ENCODE assay signal across 20 mouse cellular contexts in the genomic region with DNA sequence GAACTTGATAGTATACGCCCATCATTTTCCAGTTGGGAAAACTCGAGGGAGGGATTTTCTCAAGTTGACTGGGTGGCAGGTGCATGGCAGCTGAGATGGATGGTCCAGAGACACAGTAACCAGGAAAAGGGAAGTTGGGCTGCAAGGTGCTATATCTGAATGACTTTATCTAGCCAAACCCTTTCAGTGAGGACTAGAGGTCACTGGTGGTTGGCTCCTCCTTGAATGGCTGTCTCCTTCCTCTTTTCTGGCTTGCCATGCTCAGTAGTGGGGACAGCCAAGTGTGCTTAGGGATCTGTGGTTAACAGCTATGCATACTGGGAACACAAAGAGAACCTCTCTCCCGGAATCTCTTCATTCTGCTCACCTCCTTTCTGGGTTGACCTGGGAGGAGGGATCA.
DNase-seq lines count a peak whose midpoint lies in the region; ATAC-seq and TF ChIP-seq lines count a peak whose summit lies in the region.
"Had no signal": no experiment of that assay in that cellular context is flagged by ENCODE, and none has a peak within 500 bp of the region (broad histone marks: within the 10 kb centered on the region; RNA-seq: fewer than 3 reads in every experiment).

No protein-coding gene starts in this region.

- in situ Hi-C loops in CH12.LX (cut with MboI; ENCODE audit: low pct_ligation_motif_present, low pct_unique_long_range_greater_than_20kb, low sequenced_read_pairs): no loop called here

- no peak overlapping the region for H3K4me3 ChIP-seq in CH12.LX (replicated peaks in 1 of 3; ENCODE audit: low read depth in 2 of 3, low read length in 2 of 3, poor library complexity in 1 of 3)
- no peak overlapping the region for H3K4me3 ChIP-seq in forebrain, postnatal 0 days (ENCODE audit: low read depth, low read length)
- no peak overlapping the region for H3K4me3 ChIP-seq in midbrain, embryonic 10.5 days
- H3K4me3 ChIP-seq: embryonic facial prominence, embryonic 13.5 days; forebrain, embryonic 12.5 days; gastrocnemius, adult 2 months; heart, embryonic 10.5 days; hindbrain, embryonic 10.5 days; hindbrain, embryonic 15.5 days had no signal

- no peak for TF ChIP-seq POLR2A in CH12.LX (IDR thresholded peaks at IDR 0.05; ENCODE audit: low read depth, low read length)

- peaks cover 29 to 44% of the 10 kb centered on the region in 2 experiments for H3K4me1 ChIP-seq in CH12.LX (ENCODE audit: control insufficient read depth in 1 of 2, insufficient read depth in 2 of 2)
- peaks cover 8% of the 10 kb centered on the region for H3K4me1 ChIP-seq in forebrain, postnatal 0 days (ENCODE audit: insufficient read depth)
- H3K4me1 ChIP-seq in midbrain, embryonic 10.5 days: peaks cover 34% of the 10 kb centered on the region
- H3K4me1 ChIP-seq: heart, embryonic 10.5 days had no signal

- TF ChIP-seq RAD21 in CH12.LX (IDR thresholded peaks at IDR 0.05; ENCODE audit: low read depth, low read length): no peak

- 72% methylated on average over 3 of the region's 3 CpGs for WGBS in forebrain, postnatal 0 days
- WGBS in midbrain, embryonic 10.5 days: 80% methylated on average over 3 of the region's 3 CpGs

- H3K36me3 ChIP-seq in CH12.LX (replicated peaks in 1 of 2; ENCODE audit: control insufficient read depth in 1 of 2, insufficient read depth in 1 of 2, low read length in 1 of 2): no peaks in the 10 kb centered on the region
- H3K36me3 ChIP-seq in forebrain, postnatal 0 days (ENCODE audit: insufficient read depth): no peaks in the 10 kb centered on the region
- peaks cover 76% of the 10 kb centered on the region for H3K36me3 ChIP-seq in midbrain, embryonic 10.5 days
- H3K36me3 ChIP-seq: embryonic facial prominence, embryonic 13.5 days; heart, embryonic 10.5 days; hindbrain, embryonic 15.5 days had no signal

- 0 out of 2 replicates have a peak, but pooled peaks have one; percentile 10 for TF ChIP-seq EP300 in CH12.LX (IDR thresholded peaks at IDR 0.05; ENCODE audit: low read length)

- peak; percentile 54 for DNase-seq in CH12.LX (ENCODE audit: extremely low read depth)
- DNase-seq in forebrain, postnatal 0 days: no peak
- no peak for DNase-seq in frontal cortex, postnatal 10 days (ENCODE audit: low spot score in 2 of 2)
- no peak for DNase-seq in midbrain, embryonic 10.5 days (ENCODE audit: low spot score)
- no peak for DNase-seq in urinary bladder, postnatal 4 days (ENCODE audit: low spot score in 2 of 2)
- DNase-seq: adrenal gland, postnatal 10 days; cerebellum, adult 9-10 months; gastrocnemius, adult 2 months; gastrocnemius, postnatal 36 days; heart, adult 18-20 months; heart, postnatal 10 days had no signal

- H3K9me3 ChIP-seq in CH12.LX (replicated peaks; ENCODE audit: low read length): no peaks in the 10 kb centered on the region
- H3K9me3 ChIP-seq in forebrain, postnatal 0 days (ENCODE audit: low read length): no peaks in the 10 kb centered on the region
- H3K9me3 ChIP-seq in midbrain, embryonic 10.5 days (replicated peaks): no peaks in the 10 kb centered on the region
- H3K9me3 ChIP-seq: embryonic facial prominence, embryonic 13.5 days; forebrain, embryonic 12.5 days; heart, embryonic 10.5 days; hindbrain, embryonic 10.5 days; hindbrain, embryonic 15.5 days had no signal

- no peaks in the 10 kb centered on the region for H3K79me2 ChIP-seq in CH12.LX (replicated peaks; ENCODE audit: control insufficient read depth, extremely low read depth, insufficient read depth, poor library complexity, severe bottlenecking)

- no peak overlapping the region for H3K27ac ChIP-seq in CH12.LX (ENCODE audit: insufficient read depth, low read depth)
- H3K27ac ChIP-seq in forebrain, postnatal 0 days (ENCODE audit: low read depth, low read length): no peak overlapping the region
- no peak overlapping the region for H3K27ac ChIP-seq in midbrain, embryonic 10.5 days (replicated peaks)
- H3K27ac ChIP-seq: embryonic facial prominence, embryonic 13.5 days; forebrain, embryonic 12.5 days; gastrocnemius, adult 2 months; heart, embryonic 10.5 days; hindbrain, embryonic 10.5 days; hindbrain, embryonic 15.5 days had no signal

- dilution Hi-C loops in CH12.LX (cut with MboI; ENCODE audit: extremely low pct_ligation_motif_present, extremely low pct_unique_long_range_greater_than_20kb, low sequenced_read_pairs): no loop called here

- peak; percentile 82 for ATAC-seq in common myeloid progenitor, adult 5-6 weeks (replicated peaks; ENCODE audit: low read depth, poor library complexity, severe bottlenecking)
- peak; percentile 81 for ATAC-seq in megakaryocyte progenitor cell, adult 5-6 weeks (replicated peaks; ENCODE audit: poor library complexity)
- ATAC-seq in forebrain, postnatal 0 days: no peak
- ATAC-seq: forebrain, embryonic 16.5 days; intestine, embryonic 16.5 days had no signal

- H3K4me2 ChIP-seq in CH12.LX (ENCODE audit: insufficient read depth, low read depth, poor library complexity, severe bottlenecking): no peak overlapping the region
- no peak overlapping the region for H3K4me2 ChIP-seq in forebrain, postnatal 0 days (ENCODE audit: low read depth)
- H3K4me2 ChIP-seq: embryonic facial prominence, embryonic 13.5 days; forebrain, embryonic 12.5 days; hindbrain, embryonic 15.5 days had no signal

- no peak overlapping the region for H3K9ac ChIP-seq in CH12.LX (ENCODE audit: insufficient read depth, low read depth)
- H3K9ac ChIP-seq in forebrain, postnatal 0 days: no peak overlapping the region
- H3K9ac ChIP-seq: embryonic facial prominence, embryonic 13.5 days; forebrain, embryonic 12.5 days; hindbrain, embryonic 15.5 days had no signal

- peaks cover 1% of the 10 kb centered on the region for H3K27me3 ChIP-seq in CH12.LX (replicated peaks)
- no peaks in the 10 kb centered on the region for H3K27me3 ChIP-seq in forebrain, postnatal 0 days (ENCODE audit: insufficient read depth, low read length)
- no peaks in the 10 kb centered on the region for H3K27me3 ChIP-seq in midbrain, embryonic 10.5 days (ENCODE audit: low read depth, poor library complexity, severe bottlenecking)
- H3K27me3 ChIP-seq: embryonic facial prominence, embryonic 13.5 days; hindbrain, embryonic 15.5 days had no signal

- TF ChIP-seq CTCF in CH12.LX (conservative IDR thresholded peaks at IDR 0.05 in 1 of 2, IDR thresholded peaks at IDR 0.05 in 1 of 2; ENCODE audit: low read depth in 2 of 2, low read length in 2 of 2): no peak
- no peak for TF ChIP-seq CTCF in forebrain, postnatal 0 days (IDR thresholded peaks at IDR 0.05; ENCODE audit: low read depth)

TF ChIP-seq in CH12.LX, 34 proteins besides CTCF, POLR2A, EP300 and RAD21:
- TF ChIP-seq KAT2A (IDR thresholded peaks at IDR 0.05; ENCODE audit: insufficient replicate concordance, low read length) (0 out of 2 replicates have a peak, but pooled peaks have one; percentile 16), BHLHE40 (IDR thresholded peaks at IDR 0.05; ENCODE audit: low read depth, low read length) (peak; percentile 53; the same call in 1 of the 2 replicates), ZKSCAN1 (IDR thresholded peaks at IDR 0.05; ENCODE audit: borderline replicate concordance, low read depth, low read length) (no peak)
